Mouse (Mus musculus): ENCODE measurements around the gene Natd1.

DNA sequence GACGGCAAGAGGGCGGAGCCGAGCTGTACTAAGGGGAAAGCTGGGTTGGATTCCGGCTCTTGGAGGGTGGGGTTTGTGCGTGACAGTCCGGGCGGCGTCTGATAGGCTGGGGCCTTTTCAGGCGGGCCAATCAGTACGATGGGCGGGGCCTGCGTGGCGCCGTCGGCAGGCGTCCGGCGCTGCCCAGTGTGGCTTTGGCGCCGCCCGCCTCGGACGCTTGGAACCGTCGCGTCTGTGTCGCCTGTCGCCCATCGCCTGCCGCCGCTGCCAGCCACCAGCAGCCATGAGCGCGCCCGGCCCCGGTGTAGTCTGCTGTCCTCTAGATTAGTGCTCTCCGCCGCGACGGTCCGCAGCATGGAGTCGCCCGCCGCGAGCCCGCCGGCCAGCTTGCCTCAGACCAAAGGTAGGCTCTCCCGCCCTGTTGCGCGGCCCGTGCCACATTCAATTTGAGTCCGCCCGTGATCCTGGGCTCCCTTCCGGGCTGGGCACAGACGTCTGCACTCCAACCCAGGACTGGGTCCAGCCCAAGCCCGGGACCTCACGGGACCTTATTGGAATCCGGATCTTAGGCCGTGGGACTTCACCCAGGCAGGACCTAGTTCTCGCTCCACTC lies 17.4 kb upstream of the Natd1 start, which contains the start of gene Map2k3:
- TF ChIP-seq CTCF (IDR thresholded peaks at IDR 0.05; ENCODE audit: low read depth) = no peak
- TF ChIP-seq EP300 (IDR thresholded peaks at IDR 0.05; ENCODE audit: low read depth) = no peak

Measured in liver, embryonic 14.5 days (tissue).